Mouse (Mus musculus): ENCODE results near the gene Tet3.

GRCm38 (mm10) chr6:83507168-83507546 is 48.3 kb upstream of the Tet3 start:
- TF ChIP-seq POLR2A (IDR thresholded peaks at IDR 0.05; ENCODE audit: borderline replicate concordance, extremely low read depth, insufficient read depth, insufficient read length, poor library complexity, severe bottlenecking) (no peak), CTCF (IDR thresholded peaks at IDR 0.05; ENCODE audit: borderline replicate concordance, extremely low read depth, insufficient read depth, insufficient read length) (no peak)
